Mouse (Mus musculus) midbrain, embryonic 12.5 days (tissue): ENCODE results near the gene Slc44a5. TPM values are rescaled to one million over a fixed set of nuclear protein-coding genes. Genes with fewer than 3 reads are reported as not detected.
"Not testable (repeated sequence)": the region's sequence is repeated elsewhere in the genome, so short reads cannot be mapped to it uniquely, and the experiment has no call there.

Source experiments
- ATAC-seq: fragments of 200-750 bp; cut with Nextera tagmentation; 2 replicates; pipeline ENCODE4 v1.8.0; 2017; ENCODE audit warnings: low read depth, moderate TSS enrichment, moderate library complexity; ENCODE audit not compliant: low FRiP score
- H3K27ac ChIP-seq: fragments of 300-500 bp; sonication (generic); replicated peaks from 2 replicates; pipeline ENCODE4 v1.5.1; 2016; ENCODE audit warnings: mild to moderate bottlenecking
- H3K27me3 ChIP-seq: fragments of 300-500 bp; sonication (generic); 2 replicates; pipeline ENCODE4 v1.6.1; 2016; ENCODE audit warnings: mild to moderate bottlenecking
- H3K36me3 ChIP-seq: fragments of 300-500 bp; sonication (generic); 2 replicates; pipeline ENCODE4 v1.6.1; 2016
- H3K4me1 ChIP-seq: fragments of 300-500 bp; sonication (generic); 2 replicates; pipeline ENCODE4 v1.6.1; 2016
- H3K4me2 ChIP-seq: fragments of 300-500 bp; sonication (generic); replicated peaks from 2 replicates; pipeline ENCODE4 v1.6.1; 2016; ENCODE audit warnings: mild to moderate bottlenecking, moderate library complexity
- H3K4me3 ChIP-seq: fragments of 300-500 bp; sonication (generic); 2 replicates; pipeline ENCODE4 v1.5.1; 2016; ENCODE audit warnings: mild to moderate bottlenecking
- H3K9ac ChIP-seq: fragments of 300-500 bp; sonication (generic); replicated peaks from 2 replicates; pipeline ENCODE4 v1.6.1; 2016; ENCODE audit warnings: mild to moderate bottlenecking, moderate library complexity
- H3K9me3 ChIP-seq: fragments of 300-500 bp; sonication (generic); 2 replicates; pipeline ENCODE4 v1.6.1; 2016; ENCODE audit warnings: mild to moderate bottlenecking
- WGBS: fragments of 180-500 bp; shearing (Covaris S2); methylation state at CpG from one replicate; pipeline ENCODE4 v1.1.7; 2016; 5-methylcytosine and 5-hydroxymethylcytosine counted together
- polyA plus RNA-seq: library from polyadenylated mRNA; unstranded; fragments of >200 nt; fragmentation: Nextera tagmentation; extraction: Ambion mirVana; gene quantifications from 2 replicates; pipeline ENCODE4 v1.2.1, GENCODE M21; 2016

The Slc44a5 gene
- polyA plus RNA-seq, 1 experiment from 2014 or later: 6.1 TPM

DNA sequence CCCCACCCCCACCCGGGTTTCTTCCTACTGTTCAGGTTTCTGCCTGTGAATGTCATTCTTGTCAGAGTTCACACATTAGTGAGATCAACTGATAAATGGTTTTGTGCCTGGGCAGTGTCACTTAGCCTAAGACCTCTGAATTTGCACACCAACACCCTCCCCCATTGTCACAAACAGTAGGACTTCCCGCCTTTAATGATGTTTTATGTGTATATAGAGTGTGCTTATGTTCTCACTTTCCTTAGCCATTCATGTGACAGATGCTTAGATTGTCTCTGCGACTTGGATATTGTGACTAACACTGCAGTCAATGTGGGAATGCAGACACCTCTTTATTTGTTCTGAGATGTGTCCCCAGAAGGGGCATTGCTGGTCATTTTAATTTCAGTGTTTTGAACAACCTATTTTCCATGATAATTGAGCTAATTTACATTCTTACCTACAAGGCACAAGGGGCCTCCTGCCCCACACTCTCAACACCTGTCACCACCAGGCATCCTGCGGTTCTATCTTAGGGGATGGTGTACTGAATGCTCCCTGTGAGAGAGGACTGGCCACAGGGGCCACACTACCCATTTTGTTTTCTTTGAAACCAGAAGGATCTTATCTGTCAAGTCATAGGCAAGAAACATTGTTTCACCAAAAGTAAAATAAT lies 236.7 kb downstream of the Slc44a5 start:
- peak; percentile 38; the same call in 1 of the 2 replicates for ATAC-seq
- Histone ChIP-seq H3K9ac (no peak overlapping the region), H3K27ac (no peak overlapping the region), H3K27me3 (no peaks in the 10 kb centered on the region), H3K4me3 (no peak overlapping the region), H3K4me1 (peaks cover 16% of the 10 kb centered on the region), H3K9me3 (no peaks in the 10 kb centered on the region), H3K36me3 (no peaks in the 10 kb centered on the region), H3K4me2 (no peak overlapping the region)
- WGBS: 24% methylated on average over 4 of the region's 4 CpGs

DNA sequence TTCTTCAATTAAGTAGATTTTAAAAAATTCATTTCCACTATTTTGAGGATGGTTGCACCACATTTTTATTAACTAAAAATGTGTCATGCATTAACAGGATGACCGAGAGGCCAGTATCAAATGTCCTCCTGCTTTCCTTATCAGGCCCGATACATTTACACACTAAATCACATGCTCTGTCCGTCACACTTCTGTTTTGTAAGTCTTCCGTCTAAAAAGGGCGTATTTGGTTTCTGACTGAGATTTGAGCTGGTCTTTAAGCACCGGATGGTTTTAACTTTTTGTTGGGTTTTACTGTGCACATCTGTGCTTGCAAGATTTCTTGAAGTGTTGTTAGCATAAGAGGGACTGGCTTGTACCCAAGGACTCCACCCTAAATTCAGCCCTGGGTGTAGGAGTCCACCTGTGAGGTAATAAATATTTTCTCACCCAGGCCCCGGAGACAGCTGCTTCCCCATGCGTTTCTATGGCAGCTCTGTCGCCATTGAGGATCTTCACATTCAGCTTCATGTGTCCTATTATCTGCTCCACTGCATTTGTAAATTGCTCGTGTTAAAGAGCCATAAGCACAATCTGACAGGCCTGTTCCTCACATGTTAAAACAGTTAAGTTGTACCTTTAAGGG lies 237.3 kb downstream of the Slc44a5 start:
- Histone ChIP-seq H3K4me2 (no peak overlapping the region), H3K9ac (no peak overlapping the region), H3K9me3 (no peaks in the 10 kb centered on the region), H3K4me3 (no peak overlapping the region), H3K27ac (no peak overlapping the region), H3K36me3 (no peaks in the 10 kb centered on the region), H3K4me1 (peaks cover 16% of the 10 kb centered on the region), H3K27me3 (no peaks in the 10 kb centered on the region)
- no peak for ATAC-seq
- 70% methylated on average over 10 of the region's 10 CpGs for WGBS

DNA sequence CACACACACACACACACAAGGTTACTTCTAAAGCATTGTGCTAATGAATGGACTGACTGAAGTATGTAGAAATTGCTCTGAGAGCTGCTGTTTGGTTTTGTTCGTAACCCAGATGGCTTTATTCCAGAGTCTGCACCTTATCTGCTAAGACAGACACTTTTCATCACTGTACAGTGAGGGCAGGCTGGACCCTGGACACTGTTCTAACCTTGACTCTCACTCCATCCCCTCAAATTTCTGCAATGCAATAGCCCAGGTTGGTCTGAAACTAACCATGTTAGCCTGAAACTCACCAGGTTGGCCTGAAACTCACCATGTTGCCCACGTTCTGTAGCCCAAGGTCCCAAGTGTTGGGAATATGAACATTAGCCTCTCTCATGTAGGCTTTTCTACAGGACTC lies 239.3 kb downstream of the Slc44a5 start:
- Histone ChIP-seq H3K9me3 (no peaks in the 10 kb centered on the region), H3K9ac (no peak overlapping the region), H3K4me2 (no peak overlapping the region), H3K27me3 (no peaks in the 10 kb centered on the region), H3K4me3 (no peak overlapping the region), H3K27ac (no peak overlapping the region), H3K4me1 (peaks cover 16% of the 10 kb centered on the region), H3K36me3 (no peaks in the 10 kb centered on the region)
- ATAC-seq: no peak
- 90% methylated on average over 2 of the region's 2 CpGs for WGBS

DNA sequence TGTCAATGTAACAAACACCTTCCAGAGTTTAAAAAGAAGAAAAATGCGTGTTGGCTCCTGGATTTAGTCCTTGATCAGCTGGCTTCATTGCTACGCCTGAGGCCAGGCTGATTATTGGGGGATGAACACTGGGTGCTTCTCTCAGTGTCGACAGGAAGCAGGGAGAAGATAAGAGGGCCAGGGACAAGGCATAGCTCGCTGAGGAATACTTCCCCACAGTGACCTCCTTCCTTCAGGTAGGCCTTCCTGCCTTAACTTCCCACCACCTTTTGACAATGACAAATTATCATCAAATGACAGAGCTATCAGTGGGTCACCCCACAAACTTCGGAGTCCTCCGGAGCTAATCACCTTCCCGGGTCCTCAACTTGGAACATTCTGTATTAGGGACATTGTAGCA lies 242.1 kb downstream of the Slc44a5 start:
- 84% methylated on average over 7 of the region's 7 CpGs for WGBS

DNA sequence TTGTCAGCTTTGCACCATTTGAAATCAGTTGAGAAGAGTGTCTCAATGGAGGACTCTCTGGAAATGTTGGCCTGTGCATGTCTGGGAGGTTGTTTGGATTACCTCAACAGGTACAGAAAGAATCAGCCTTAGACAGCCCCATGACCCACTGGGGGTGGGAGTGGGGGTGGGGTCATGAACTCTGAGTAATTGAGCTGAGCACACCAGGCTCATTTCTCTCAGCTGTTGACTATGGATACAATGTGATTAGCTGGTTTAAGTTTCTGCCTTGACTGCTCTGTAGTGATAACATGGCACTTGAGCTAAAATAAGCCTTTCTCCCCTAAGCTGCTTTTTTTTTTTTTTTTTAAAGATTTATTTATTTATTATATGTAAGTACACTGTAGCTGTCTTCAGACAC lies 242.5 kb downstream of the Slc44a5 start:
- Histone ChIP-seq H3K27me3 (no peaks in the 10 kb centered on the region), H3K9me3 (no peaks in the 10 kb centered on the region), H3K4me3 (no peak overlapping the region), H3K9ac (no peak overlapping the region), H3K36me3 (no peaks in the 10 kb centered on the region), H3K27ac (no peak overlapping the region), H3K4me1 (no peaks in the 10 kb centered on the region), H3K4me2 (no peak overlapping the region)
- no peak for ATAC-seq

More for the DNA sequence above, 242.1 kb downstream of the Slc44a5 start:
- no peaks in the 10 kb centered on the region for H3K9me3 ChIP-seq
- no peaks in the 10 kb centered on the region for H3K36me3 ChIP-seq
- no peaks in the 10 kb centered on the region for H3K27me3 ChIP-seq
- H3K4me3 ChIP-seq: no peak overlapping the region
- H3K9ac ChIP-seq: no peak overlapping the region
- no peak for ATAC-seq
- no peak overlapping the region for H3K4me2 ChIP-seq
- H3K27ac ChIP-seq: no peak overlapping the region
- H3K4me1 ChIP-seq: peaks cover 3% of the 10 kb centered on the region; the same call in 1 of the 2 replicates

DNA sequence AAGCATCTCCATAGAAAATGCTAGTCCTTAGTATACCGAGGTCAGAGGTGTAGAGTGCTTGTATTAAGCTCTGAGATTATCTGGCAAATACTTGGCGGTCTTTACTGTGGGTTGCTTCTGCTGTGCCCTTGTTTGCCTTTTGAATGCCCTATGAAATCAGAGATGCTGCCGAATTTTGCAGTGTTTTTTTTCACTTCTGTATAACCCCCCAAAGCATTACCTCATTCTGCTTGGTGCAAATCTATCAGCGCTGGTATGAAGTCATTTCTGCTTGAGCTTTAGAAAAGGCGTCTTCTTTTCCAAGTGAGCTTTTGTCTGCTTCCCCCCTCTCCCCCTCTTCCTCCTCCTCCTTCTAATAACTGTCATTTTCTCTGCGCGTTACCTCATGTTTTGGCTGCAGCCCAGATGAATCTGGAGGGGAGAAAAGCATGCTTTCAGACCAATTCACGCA lies 248.9 kb downstream of the Slc44a5 start:
- peak overlapping the region; percentile 15; the same call in 1 of the 2 replicates for H3K4me2 ChIP-seq
- peak; percentile 27; the same call in 1 of the 2 replicates for ATAC-seq
- H3K9me3 ChIP-seq: no peaks in the 10 kb centered on the region
- peaks cover 12% of the 10 kb centered on the region for H3K4me1 ChIP-seq
- no peaks in the 10 kb centered on the region for H3K27me3 ChIP-seq
- no peaks in the 10 kb centered on the region for H3K36me3 ChIP-seq
- no peak overlapping the region for H3K4me3 ChIP-seq
- H3K27ac ChIP-seq: peak overlapping the region; percentile 31; the same call in 1 of the 2 replicates
- no peak overlapping the region for H3K9ac ChIP-seq
- 37% methylated on average over 8 of the region's 8 CpGs for WGBS

DNA sequence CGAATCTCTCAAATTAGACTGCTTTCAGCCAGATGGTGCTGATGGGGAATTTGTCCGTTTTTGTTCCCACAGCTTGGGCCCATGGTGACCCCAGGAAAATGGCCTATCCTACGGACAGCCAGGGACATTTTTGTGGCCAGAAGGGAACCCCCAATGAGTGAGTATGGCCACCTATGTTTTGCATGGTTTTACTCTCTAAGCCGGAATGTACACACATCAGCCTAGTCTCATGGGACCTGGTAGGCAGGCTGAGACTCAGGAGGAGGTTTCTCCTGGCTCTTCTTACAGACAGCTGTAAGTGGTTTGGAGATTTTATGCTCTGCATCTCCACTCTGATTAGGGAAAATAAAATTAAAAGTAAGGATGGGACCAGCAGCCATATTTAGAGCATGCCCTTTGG lies 249.5 kb downstream of the Slc44a5 start:
- H3K4me2 ChIP-seq: 0 out of 2 replicates have a peak overlapping the region, but pooled peaks have one; percentile 15
- no peaks in the 10 kb centered on the region for H3K9me3 ChIP-seq
- peak; percentile 55; the same call in 1 of the 2 replicates for ATAC-seq
- no peaks in the 10 kb centered on the region for H3K27me3 ChIP-seq
- peaks cover 12% of the 10 kb centered on the region for H3K4me1 ChIP-seq
- no peak overlapping the region for H3K9ac ChIP-seq
- H3K4me3 ChIP-seq: no peak overlapping the region
- no peaks in the 10 kb centered on the region for H3K36me3 ChIP-seq
- 52% methylated on average over 4 of the region's 4 CpGs for whole genome bisulfite sequencing
- H3K27ac ChIP-seq: peak overlapping the region; percentile 31

DNA sequence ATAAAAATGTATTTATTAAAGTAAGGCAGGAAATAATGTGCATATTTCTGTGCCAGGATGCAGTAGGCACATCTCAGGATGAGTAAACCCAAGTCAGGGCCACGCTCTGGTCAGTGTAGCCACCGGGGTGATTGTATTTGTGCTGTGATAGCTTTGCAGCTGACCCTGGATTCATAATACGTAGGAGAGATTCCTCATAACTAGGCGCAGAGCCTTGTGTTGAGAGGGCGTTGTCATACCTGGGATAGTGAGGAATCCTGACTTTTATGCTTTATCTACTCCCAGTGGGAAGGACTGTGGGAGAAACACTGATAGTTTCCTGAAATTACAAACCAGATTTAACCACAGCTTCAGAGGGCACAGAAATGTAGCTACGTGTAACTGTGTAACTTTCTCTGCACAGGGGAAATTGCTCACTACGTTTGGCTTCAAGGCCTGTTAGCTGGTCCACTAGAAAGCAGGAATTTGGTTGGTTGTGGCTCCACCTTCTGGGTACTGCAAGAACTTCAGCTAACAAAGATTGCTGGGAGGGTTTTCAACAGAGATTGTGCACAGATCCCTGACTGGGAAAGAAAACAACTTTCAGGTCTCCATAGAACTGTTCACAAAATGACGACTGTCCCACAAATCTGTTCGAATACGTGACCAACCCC lies 253.0 kb downstream of the Slc44a5 start:
- ATAC-seq: peak; percentile 67; the same call in 1 of the 2 replicates
- H3K27ac ChIP-seq: no peak overlapping the region
- no peaks in the 10 kb centered on the region for H3K36me3 ChIP-seq
- H3K4me3 ChIP-seq: no peak overlapping the region
- no peak overlapping the region for H3K9ac ChIP-seq
- no peaks in the 10 kb centered on the region for H3K9me3 ChIP-seq
- H3K4me2 ChIP-seq: no peak overlapping the region
- peaks cover 12% of the 10 kb centered on the region for H3K4me1 ChIP-seq
- no peaks in the 10 kb centered on the region for H3K27me3 ChIP-seq
- WGBS: 56% methylated on average over 10 of the region's 10 CpGs

DNA sequence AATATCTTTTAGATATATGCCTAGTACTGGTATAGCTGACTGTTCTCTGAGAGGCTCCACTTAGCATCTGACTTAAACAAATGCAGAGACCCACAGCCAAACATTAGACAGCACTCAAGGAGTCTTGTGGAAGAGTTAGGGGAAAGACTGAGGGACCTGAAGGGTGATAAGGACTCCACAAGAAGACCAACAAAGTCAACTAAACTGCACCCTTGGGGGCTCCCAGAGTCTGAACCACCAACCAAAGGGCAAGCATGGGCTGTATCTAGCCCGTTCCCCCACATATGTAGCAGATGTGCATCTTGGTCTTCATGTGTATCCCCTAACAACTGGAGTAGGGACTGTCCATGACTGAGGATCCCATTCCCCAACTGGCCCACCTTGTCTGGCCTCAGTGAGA lies 271.7 kb downstream of the Slc44a5 start:
- Histone ChIP-seq H3K27ac (no peak overlapping the region), H3K4me1 (no peaks in the 10 kb centered on the region), H3K4me3 (no peak overlapping the region), H3K9me3 (0 out of 2 replicates have a peak, but pooled peaks cover 3% of the 10 kb centered on the region), H3K36me3 (0 out of 2 replicates have a peak, but pooled peaks cover 3% of the 10 kb centered on the region), H3K9ac (no peak overlapping the region), H3K27me3 (no peaks in the 10 kb centered on the region), H3K4me2 (no peak overlapping the region)
- ATAC-seq: no peak
- 87% methylated on average over 1 of the region's 1 CpGs for WGBS

DNA sequence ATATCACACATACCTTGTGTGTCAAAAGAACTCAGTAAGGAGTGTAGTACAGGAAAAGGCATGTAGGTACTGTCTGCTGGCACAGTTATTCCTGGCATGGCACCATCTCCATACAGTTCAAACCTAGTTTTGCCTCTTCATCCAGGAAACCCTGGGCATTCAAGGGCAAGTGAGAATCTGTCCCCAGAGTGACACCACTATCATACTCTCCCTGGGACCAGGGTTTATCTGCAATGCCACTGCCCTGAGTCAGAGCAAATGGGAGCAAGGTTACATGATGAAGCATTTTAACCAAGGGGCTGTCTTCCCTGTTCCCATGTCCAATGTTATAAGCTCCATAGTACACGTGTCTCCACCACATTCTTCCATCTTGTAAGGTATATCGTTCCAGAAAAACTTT lies 278.2 kb downstream of the Slc44a5 start:
- no peaks in the 10 kb centered on the region for H3K27me3 ChIP-seq
- WGBS: 95% methylated on average over 2 of the region's 2 CpGs
- no peak for ATAC-seq
- no peak overlapping the region for H3K4me2 ChIP-seq
- no peak overlapping the region for H3K9ac ChIP-seq
- H3K9me3 ChIP-seq: no peaks in the 10 kb centered on the region
- H3K27ac ChIP-seq: no peak overlapping the region
- H3K4me1 ChIP-seq: no peaks in the 10 kb centered on the region
- no peak overlapping the region for H3K4me3 ChIP-seq
- 0 out of 2 replicates have a peak, but pooled peaks cover 3% of the 10 kb centered on the region for H3K36me3 ChIP-seq

DNA sequence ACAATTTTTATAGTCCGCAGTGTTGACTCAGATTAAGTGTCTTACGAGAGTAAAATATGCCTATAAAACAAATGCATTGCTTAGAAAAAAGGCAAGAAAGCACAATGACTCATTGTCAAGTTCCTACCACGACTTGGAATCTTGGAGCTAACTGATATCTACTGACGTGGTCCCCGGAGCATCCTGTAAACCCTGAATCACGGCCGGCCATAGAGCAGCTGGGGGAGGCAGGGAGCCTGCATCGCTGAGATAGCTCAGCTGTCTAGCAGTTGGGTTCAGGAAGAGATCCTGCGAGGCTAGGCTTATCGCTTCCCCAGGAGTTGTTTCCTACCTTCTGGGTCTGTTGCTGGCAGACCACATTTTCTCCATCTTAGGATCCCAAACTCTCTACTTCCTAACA lies 279.0 kb downstream of the Slc44a5 start:
- Histone ChIP-seq H3K27me3 (no peaks in the 10 kb centered on the region), H3K4me2 (no peak overlapping the region), H3K9me3 (no peaks in the 10 kb centered on the region), H3K9ac (no peak overlapping the region), H3K27ac (no peak overlapping the region), H3K4me3 (no peak overlapping the region), H3K4me1 (no peaks in the 10 kb centered on the region), H3K36me3 (no peaks in the 10 kb centered on the region)
- WGBS: 86% methylated on average over 10 of the region's 10 CpGs
- ATAC-seq: no peak

DNA sequence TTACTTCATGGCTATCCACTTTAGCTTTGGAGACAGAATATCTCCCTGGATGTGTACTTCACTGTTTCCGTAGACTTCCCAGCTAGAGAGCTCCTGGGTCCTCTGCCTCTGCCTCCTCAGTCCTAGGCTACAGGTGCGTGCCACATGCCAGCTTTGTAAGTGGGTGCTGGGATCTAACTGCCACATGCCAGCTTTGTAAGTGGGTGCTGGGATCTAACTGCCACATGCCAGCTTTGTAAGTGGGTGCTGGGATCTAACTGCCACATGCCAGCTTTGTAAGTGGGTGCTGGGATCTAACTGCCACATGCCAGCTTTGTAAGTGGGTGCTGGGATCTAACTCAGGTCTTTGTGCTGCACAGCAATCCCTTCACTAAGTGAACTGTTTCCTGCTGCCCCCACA lies 281.0 kb downstream of the Slc44a5 start:
- ATAC-seq, H3K4me2 ChIP-seq: not testable (repeated sequence)
- 81% methylated on average over 2 of the region's 2 CpGs for WGBS

More for the DNA sequence above, 281.0 kb downstream of the Slc44a5 start:
- H3K36me3 ChIP-seq, H3K27ac ChIP-seq, H3K4me3 ChIP-seq, H3K4me1 ChIP-seq, H3K9me3 ChIP-seq, H3K27me3 ChIP-seq, H3K9ac ChIP-seq: not testable (repeated sequence)
